Mouse (Mus musculus) small intestine, adult 2 months (tissue): Measurements from ENCODE around the gene Coro1c. TPM values are rescaled to one million over a fixed set of nuclear protein-coding genes. Genes with fewer than 3 reads are reported as not detected.

Experiments used
- H3K27ac ChIP-seq: fragments of 200-500 bp; 2 replicates; pipeline ENCODE4 v1.5.1; 2012; ENCODE audit warnings: low read depth, low read length, control low read depth, inconsistent platforms; ENCODE audit not compliant: insufficient read depth
- H3K27me3 ChIP-seq: fragments of 200-500 bp; 2 replicates; pipeline ENCODE4 v1.6.1; 2012; ENCODE audit warnings: mild to moderate bottlenecking, moderate library complexity, low read length, inconsistent platforms; ENCODE audit not compliant: control insufficient read depth, insufficient read depth
- H3K36me3 ChIP-seq: fragments of 200-500 bp; 2 replicates; pipeline ENCODE4 v1.6.1; 2012; ENCODE audit warnings: mild to moderate bottlenecking, low read length, control low read depth, inconsistent platforms; ENCODE audit not compliant: control insufficient read depth, insufficient read depth
- H3K4me1 ChIP-seq: fragments of 200-500 bp; 2 replicates; pipeline ENCODE4 v1.6.1; 2012; ENCODE audit warnings: low read length, inconsistent platforms, mixed read lengths; ENCODE audit not compliant: control insufficient read depth, insufficient read depth, insufficient read length
- H3K4me3 ChIP-seq: fragments of 200-500 bp; 2 replicates; pipeline ENCODE4 v1.5.1; 2012; ENCODE audit warnings: low read depth, mild to moderate bottlenecking, control low read depth, inconsistent platforms, low read length, moderate library complexity
- CTCF ChIP-seq: fragments of 200-500 bp; IDR thresholded peaks from 2 replicates; pipeline ENCODE4 v1.5.1; 2012; ENCODE audit warnings: low read depth, mild to moderate bottlenecking, control low read depth, inconsistent platforms, low read length, moderate library complexity, mixed read lengths; ENCODE audit not compliant: insufficient replicate concordance, insufficient read length; ENCODE audit errors: extremely low read depth
- POLR2A ChIP-seq: fragments of 200-500 bp; IDR thresholded peaks from 2 replicates; pipeline ENCODE4 v1.6.1; 2012; ENCODE audit warnings: low read depth, mild to moderate bottlenecking, control low read depth, inconsistent platforms, low read length, moderate library complexity
- WGBS: fragments of 180-500 bp; shearing (Covaris S2); methylation state at CpG from one replicate; pipeline ENCODE4 v1.1.7; 2018; 5-methylcytosine and 5-hydroxymethylcytosine counted together
- polyA plus RNA-seq: library from polyadenylated mRNA; depleted of rRNA; stranded (reverse); fragments of >200 nt; gene quantifications from 2 replicates; pipeline ENCODE4 v1.2.3, GENCODE M21; 2012

Coro1c gene
- polyA plus RNA-seq, 1 experiment, result 144 TPM

DNA sequence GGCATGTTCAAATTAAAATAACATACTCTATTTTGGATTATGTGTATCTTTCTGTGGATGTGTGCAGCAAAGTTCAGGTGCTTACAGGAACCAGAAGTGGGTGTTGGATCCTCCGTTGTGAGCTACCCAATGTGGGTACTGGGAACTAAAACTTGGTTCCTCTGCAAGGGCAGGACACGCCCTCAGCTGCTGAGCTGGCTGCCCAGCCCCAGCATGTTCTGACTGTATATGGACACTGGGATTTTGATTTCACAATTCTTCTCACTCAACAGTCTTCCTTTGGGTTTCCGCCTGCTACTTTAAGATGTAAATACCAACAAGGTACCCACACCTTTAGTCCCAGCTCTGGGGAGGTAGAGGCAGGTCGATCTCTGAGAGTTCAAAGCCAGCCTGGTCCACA lies 68.1 kb downstream of the Coro1c start:
- Histone ChIP-seq H3K27me3 (no peaks in the 10 kb centered on the region), H3K4me3 (no peak overlapping the region), H3K4me1 (peaks cover 3% of the 10 kb centered on the region; the same call in 1 of the 2 replicates), H3K36me3 (peaks cover 39% of the 10 kb centered on the region), H3K27ac (no peak overlapping the region)
- TF ChIP-seq POLR2A, result no peak
- no peak for TF ChIP-seq CTCF
- 85% methylated on average over 4 of the region's 4 CpGs for WGBS

DNA sequence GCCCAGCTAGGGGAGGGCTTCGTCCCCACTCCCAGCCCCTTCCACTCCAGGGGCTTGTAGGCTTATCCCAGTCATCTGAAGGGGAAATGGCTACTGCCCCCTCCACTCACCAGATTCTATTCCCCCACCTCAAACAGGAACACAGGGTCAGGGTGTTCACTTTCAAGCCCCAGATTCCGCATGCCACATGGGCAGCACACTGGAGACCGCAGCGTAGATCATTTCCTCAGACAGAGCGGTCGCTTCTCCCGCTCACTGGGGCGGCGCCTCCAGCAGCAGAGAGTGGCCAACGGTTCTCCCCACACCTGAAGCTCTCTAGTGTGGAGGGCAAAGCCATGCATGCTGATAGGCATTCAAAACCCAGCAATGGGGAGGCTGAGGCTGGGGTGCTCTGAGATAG lies 71.6 kb downstream of the Coro1c start:
- 72% methylated on average over 10 of the region's 10 CpGs for WGBS
- H3K27ac ChIP-seq, result no peak overlapping the region
- TF ChIP-seq CTCF, result no peak
- no peak for TF ChIP-seq POLR2A

DNA sequence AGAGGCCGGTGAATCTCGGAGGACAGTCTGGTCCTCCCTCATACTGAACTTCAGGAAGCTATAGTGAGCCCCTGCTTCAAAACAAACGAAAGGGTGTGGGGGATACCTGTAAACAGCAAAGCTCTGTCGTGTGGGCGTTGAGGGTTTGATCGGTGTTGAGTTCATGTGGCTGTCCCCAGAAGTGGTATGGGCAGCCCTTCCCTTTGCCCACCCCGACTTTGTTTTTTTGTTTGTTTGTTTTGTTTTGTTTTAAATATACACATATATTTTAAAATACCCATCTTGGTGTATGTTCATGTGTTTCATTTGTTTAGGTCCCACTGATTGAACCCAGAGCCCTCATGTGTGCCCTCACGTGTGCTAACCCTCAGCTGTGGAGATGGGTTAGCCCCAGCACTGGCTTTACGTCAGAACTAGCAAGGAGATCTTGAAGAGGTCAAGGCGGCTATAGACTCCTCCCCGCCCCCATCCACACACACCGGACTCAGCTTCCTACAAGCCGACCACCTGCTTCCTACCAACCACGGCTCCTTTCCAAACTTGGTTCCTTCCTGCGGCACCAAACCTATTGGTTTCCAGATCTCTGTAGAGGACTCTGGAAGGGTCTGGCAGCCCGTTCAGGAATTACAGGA lies 75.1 kb downstream of the Coro1c start:
- Histone ChIP-seq H3K4me3 (no peak overlapping the region), H3K4me1 (no peaks in the 10 kb centered on the region; the same call in 1 of the 2 replicates), H3K27ac (no peak overlapping the region), H3K36me3 (no peaks in the 10 kb centered on the region), H3K27me3 (no peaks in the 10 kb centered on the region)
- TF ChIP-seq POLR2A (no peak), CTCF (no peak)
- 56% methylated on average over 16 of the region's 16 CpGs for WGBS

More for the DNA sequence above, 71.6 kb downstream of the Coro1c start:
- Histone ChIP-seq H3K4me1 (no peaks in the 10 kb centered on the region; the same call in 1 of the 2 replicates), H3K4me3 (no peak overlapping the region), H3K27me3 (no peaks in the 10 kb centered on the region), H3K36me3 (peaks cover 8% of the 10 kb centered on the region; the same call in 1 of the 2 replicates)

DNA sequence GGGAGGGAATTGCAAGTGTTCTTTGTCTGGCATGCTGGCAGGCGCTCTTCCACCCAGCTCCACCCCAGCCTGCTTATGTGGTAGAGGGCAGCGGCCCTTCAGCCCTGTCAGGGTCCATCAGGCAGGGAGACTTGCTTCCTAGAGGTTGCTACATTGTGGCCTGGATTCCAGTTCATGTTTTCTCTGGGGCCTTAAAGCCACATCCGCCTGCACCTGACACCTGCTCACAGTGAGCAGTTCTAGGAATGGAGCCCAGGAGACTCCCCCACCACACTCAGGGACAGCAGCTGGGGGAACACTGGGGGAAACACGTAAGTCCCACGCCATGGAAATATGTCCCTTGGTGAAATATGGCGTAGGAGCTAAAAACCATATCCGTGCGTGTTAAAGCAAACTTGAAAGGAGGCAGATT lies 76.1 kb downstream of the Coro1c start, which contains the start of gene Selplg:
Gene Selplg (minus strand): TSS at position 155 of the 412 bp plus-strand sequence.
- Histone ChIP-seq H3K4me3 (peak within 1 kb of the TSS; percentile 45), H3K27me3 (no peaks in the 10 kb centered on the region), H3K27ac (peak within 1 kb of the TSS; percentile 54), H3K36me3 (no peaks in the 10 kb centered on the region), H3K4me1 (no peaks in the 10 kb centered on the region; the same call in 1 of the 2 replicates)
- no peak for TF ChIP-seq CTCF
- no peak for TF ChIP-seq POLR2A
- 27% methylated on average over 8 of the region's 8 CpGs for WGBS

DNA sequence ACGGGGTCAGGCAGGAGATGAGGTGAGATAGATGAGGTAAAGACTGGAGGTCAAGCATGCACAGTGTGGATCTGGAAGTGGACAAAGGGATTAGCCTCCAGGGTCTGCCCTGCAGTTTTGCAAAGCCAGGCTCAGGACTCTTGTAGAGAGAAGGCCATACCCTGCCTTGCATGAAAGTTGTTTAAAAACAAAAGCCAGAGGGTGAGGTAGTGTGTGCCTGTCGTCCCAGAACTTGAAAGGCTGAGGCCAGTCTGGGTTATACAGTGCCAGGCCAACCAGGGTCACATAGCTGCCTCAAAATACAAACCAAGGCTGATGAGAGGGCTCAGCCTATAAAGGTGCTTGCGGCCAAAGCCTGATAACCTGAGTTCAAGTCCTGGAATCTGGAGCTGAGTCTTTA lies 76.8 kb downstream of the Coro1c start:
- WGBS, result 67% methylated on average over 3 of the region's 3 CpGs
- Histone ChIP-seq H3K4me3 (no peak overlapping the region; the same call in 1 of the 2 replicates), H3K4me1 (no peaks in the 10 kb centered on the region; the same call in 1 of the 2 replicates), H3K27ac (peak overlapping the region; percentile 54), H3K36me3 (no peaks in the 10 kb centered on the region), H3K27me3 (no peaks in the 10 kb centered on the region)
- TF ChIP-seq CTCF, result no peak
- TF ChIP-seq POLR2A, result no peak

DNA sequence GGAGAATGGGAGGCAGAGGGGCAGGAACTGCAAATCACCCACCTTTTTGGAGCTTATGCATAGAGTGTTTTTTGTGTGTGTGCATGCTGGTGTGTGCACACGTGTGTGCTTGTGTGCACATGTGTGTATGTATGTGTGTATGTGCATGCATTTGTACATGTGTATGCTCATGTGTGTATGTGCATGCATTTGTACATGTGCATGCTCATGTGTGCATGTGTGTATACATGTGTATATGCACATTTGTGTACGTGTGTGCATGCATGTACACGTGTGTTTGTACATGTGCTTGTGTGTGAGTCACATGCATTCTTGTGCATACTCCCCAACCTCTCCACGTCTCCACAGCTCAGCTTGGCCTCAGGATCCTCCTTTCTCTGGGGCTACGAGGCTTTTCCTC lies 77.8 kb downstream of the Coro1c start:
- Histone ChIP-seq H3K4me1 (no peaks in the 10 kb centered on the region; the same call in 1 of the 2 replicates), H3K27ac (no peak overlapping the region), H3K36me3 (no peaks in the 10 kb centered on the region), H3K27me3 (no peaks in the 10 kb centered on the region), H3K4me3 (no peak overlapping the region)
- WGBS, result 91% methylated on average over 5 of the region's 5 CpGs
- no peak for TF ChIP-seq POLR2A
- TF ChIP-seq CTCF, result no peak

DNA sequence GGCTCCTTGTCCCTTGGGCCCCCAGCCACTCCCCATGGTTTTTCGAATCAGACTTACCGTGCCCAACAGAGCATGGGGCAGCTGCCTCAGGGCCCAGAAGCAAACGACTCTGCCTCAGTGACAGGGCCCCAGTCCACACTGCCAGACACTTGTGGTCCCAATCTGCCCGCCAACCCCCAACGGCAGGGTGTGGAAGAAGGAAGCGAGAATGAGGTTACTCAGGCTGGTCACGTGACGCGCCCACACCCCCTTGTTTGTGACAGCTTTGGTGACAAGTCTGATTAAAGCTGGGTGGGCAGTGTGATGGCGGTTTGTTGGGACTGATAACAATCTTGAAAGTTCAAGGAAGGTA lies 78.3 kb downstream of the Coro1c start:
- Histone ChIP-seq H3K27me3 (no peaks in the 10 kb centered on the region), H3K4me1 (no peaks in the 10 kb centered on the region; the same call in 1 of the 2 replicates), H3K4me3 (peak overlapping the region; percentile 56), H3K36me3 (no peaks in the 10 kb centered on the region), H3K27ac (peak overlapping the region; percentile 77)
- TF ChIP-seq CTCF (no peak), POLR2A (no peak)
- WGBS, result 37% methylated on average over 10 of the region's 10 CpGs
